Mouse (Mus musculus) ES-E14 (cell line): ENCODE data around the gene Ankrd11. TPM values are rescaled to one million over a fixed set of nuclear protein-coding genes. Genes with fewer than 3 reads are reported as not detected.

Source experiments
- DNase-seq: peaks from one replicate; pipeline ENCODE4 v3.0.0-alpha.2; 2013; ENCODE audit warnings: low read depth, low spot score
- H3K27ac ChIP-seq: 2 replicates; pipeline ENCODE4 v1.5.1; 2012; ENCODE audit warnings: low read depth, mild to moderate bottlenecking, low read length, moderate library complexity, mixed read lengths; ENCODE audit not compliant: poor library complexity, insufficient read depth, severe bottlenecking
- H3K36me3 ChIP-seq: 2 replicates; pipeline ENCODE4 v1.6.1; 2012; ENCODE audit warnings: mild to moderate bottlenecking, low read length, moderate library complexity, mixed read lengths; ENCODE audit not compliant: control insufficient read depth, poor library complexity, insufficient read depth, severe bottlenecking
- H3K4me1 ChIP-seq, 2 experiments: fragments of 150-350 bp in 1 of 2; sonication (generic) in 1 of 2; 2 replicates each; pipeline ENCODE4 v1.6.1; 2012; ENCODE audit warnings: low read length in 2 of 2, mild to moderate bottlenecking in 1 of 2, mixed read lengths in 1 of 2; ENCODE audit not compliant: control insufficient read depth in 2 of 2, insufficient read depth in 2 of 2, poor library complexity in 1 of 2
- H3K4me3 ChIP-seq, 2 experiments: fragments of 150-350 bp in 1 of 2; sonication (generic) in 1 of 2; 2 replicates each; pipeline ENCODE4 v1.5.1; 2012; ENCODE audit warnings: low read length in 2 of 2, low read depth in 1 of 2, mild to moderate bottlenecking in 1 of 2, mixed read lengths in 1 of 2; ENCODE audit not compliant: insufficient read depth in 1 of 2, poor library complexity in 1 of 2, severe bottlenecking in 1 of 2
- H3K9ac ChIP-seq: 2 replicates; pipeline ENCODE4 v1.6.1; 2012; ENCODE audit warnings: low read depth, mild to moderate bottlenecking, low read length, mixed read lengths; ENCODE audit not compliant: poor library complexity, insufficient read depth, severe bottlenecking
- H3K9me3 ChIP-seq: fragments of 150-350 bp; sonication (generic); 2 replicates; pipeline ENCODE4 v1.6.1; 2012; ENCODE audit warnings: low read depth, mild to moderate bottlenecking, low read length; ENCODE audit not compliant: control insufficient read depth, insufficient read depth
- CHD2 ChIP-seq: IDR thresholded peaks from 2 replicates; pipeline ENCODE4 v1.6.1; 2014; ENCODE audit warnings: mild to moderate bottlenecking, low read depth, low read length, inconsistent platforms
- HCFC1 ChIP-seq: IDR thresholded peaks from 2 replicates; pipeline ENCODE4 v1.6.1; 2012; ENCODE audit warnings: low read length, inconsistent platforms, borderline replicate concordance; ENCODE audit not compliant: insufficient read depth
- MAFK ChIP-seq: IDR thresholded peaks from 2 replicates; pipeline ENCODE4 v1.6.1; 2014; ENCODE audit warnings: mild to moderate bottlenecking, low read depth, low read length, inconsistent platforms; ENCODE audit not compliant: insufficient read depth
- ZC3H11A ChIP-seq: IDR thresholded peaks from 2 replicates; pipeline ENCODE4 v1.6.1; 2012; ENCODE audit warnings: low read depth, mild to moderate bottlenecking, inconsistent platforms, low read length, borderline replicate concordance
- ZNF384 ChIP-seq: IDR thresholded peaks from 2 replicates; pipeline ENCODE4 v1.6.1; 2012; ENCODE audit warnings: low read depth, low read length, inconsistent platforms
- in situ Hi-C, 2 experiments: fragments of 600-800 bp; cut with MboI; formaldehyde crosslinking; loops; one replicate each; pipeline ENCODE4 v1.15.1; 2025; ENCODE audit warnings: low sequenced_read_pairs in 2 of 2, inconsistent platforms in 1 of 2; ENCODE audit not compliant: unreplicated experiment in 2 of 2
- total RNA-seq: library from RNA; depleted of rRNA; stranded (reverse); fragments of 300-350 nt; gene quantifications from 2 replicates; pipeline ENCODE4 v1.2.3, GENCODE M21; 2012

The Ankrd11 gene
- total RNA-seq, 1 experiment = 155 TPM

DNA sequence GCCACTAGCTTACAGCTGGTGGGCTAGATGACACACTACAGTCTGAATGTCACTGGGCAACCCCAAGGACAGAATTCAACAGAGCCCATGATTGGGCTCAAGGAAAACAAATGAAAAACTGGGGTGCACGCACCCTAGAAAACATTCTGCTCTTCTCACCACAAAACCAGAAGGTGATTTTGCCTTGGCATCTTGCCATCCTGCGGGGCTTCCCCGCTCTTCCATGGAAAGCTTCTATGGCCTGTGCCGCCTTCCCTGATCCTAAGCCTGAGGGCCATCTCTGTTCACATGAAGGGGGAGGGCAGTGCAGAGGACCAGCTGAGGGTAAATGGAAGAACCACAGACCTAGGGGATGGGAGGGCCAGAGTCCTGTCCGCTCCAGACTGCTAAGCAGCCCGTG lies 174.1 kb downstream of the Ankrd11 start:
- no peak for DNase-seq
- Histone ChIP-seq H3K9me3 (no peaks in the 10 kb centered on the region), H3K36me3 (no peaks in the 10 kb centered on the region), H3K9ac (no peak overlapping the region), H3K4me1 (peaks cover 0 to 11% of the 10 kb centered on the region in 2 experiments; a peak in 2 of 4 replicates), H3K4me3 (no peak overlapping the region), H3K27ac (no peak overlapping the region)
- TF ChIP-seq MAFK (no peak), HCFC1 (no peak), CHD2 (no peak), ZNF384 (no peak), ZC3H11A (no peak)
- in situ Hi-C loops = no loop called here

DNA sequence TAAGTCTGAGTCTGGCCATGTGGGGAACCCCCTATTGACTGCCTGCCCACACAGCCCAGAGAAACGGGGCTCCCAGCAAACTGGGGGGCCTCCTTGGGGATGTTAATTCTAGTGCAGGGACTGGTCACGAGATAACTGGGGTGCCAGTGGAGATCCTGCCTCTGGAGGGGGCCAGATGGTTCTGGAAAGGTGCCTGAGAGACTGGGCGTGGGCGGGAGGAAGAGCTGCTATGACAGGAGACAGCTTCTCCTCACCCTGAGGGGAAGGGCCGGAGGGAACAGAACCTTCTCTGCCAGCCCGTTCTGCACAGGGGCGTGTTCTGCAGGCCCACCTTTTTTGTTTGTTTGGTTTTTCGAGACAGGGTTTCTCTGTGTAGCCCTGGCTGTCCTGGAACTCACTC lies 175.8 kb downstream of the Ankrd11 start:
- no peak overlapping the region for H3K4me3 ChIP-seq
- in situ Hi-C loops = no loop called here
- no peaks in the 10 kb centered on the region for H3K36me3 ChIP-seq
- H3K4me1 ChIP-seq = peaks cover 0 to 5% of the 10 kb centered on the region in 2 experiments; a peak in 2 of 4 replicates
- TF ChIP-seq ZC3H11A = no peak
- H3K27ac ChIP-seq = no peak overlapping the region
- DNase-seq = no peak
- no peak overlapping the region for H3K9ac ChIP-seq
- no peaks in the 10 kb centered on the region for H3K9me3 ChIP-seq

DNA sequence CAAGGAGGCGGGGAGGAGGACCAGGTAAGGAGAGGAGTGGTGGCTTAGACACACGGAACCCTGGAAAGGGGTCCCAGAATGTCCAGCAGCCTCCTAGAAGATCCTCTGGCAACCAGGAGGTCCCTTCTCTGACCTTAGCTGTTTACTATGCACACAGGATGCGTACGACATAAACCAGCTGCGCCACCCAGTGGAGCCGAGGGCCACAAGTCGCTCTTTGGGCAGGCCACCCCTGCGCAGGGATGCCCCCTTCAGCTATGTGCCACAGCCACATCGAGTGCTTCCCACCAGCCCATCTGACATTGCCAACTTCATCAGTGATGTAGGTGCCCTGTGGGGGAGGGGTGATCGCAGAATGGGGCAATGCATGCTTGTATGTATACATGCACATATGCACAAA lies 176.6 kb downstream of the Ankrd11 start:
- in situ Hi-C loops = no loop called here
- DNase-seq = no peak
- peaks cover 0 to 5% of the 10 kb centered on the region in 2 experiments; a peak in 1 of 4 replicates for H3K4me1 ChIP-seq
- no peak overlapping the region for H3K9ac ChIP-seq
- TF ChIP-seq ZNF384 (no peak), MAFK (no peak), CHD2 (no peak), HCFC1 (no peak), ZC3H11A (no peak)
- no peaks in the 10 kb centered on the region for H3K36me3 ChIP-seq
- no peak overlapping the region for H3K4me3 ChIP-seq
- H3K9me3 ChIP-seq = no peaks in the 10 kb centered on the region
- no peak overlapping the region for H3K27ac ChIP-seq

DNA sequence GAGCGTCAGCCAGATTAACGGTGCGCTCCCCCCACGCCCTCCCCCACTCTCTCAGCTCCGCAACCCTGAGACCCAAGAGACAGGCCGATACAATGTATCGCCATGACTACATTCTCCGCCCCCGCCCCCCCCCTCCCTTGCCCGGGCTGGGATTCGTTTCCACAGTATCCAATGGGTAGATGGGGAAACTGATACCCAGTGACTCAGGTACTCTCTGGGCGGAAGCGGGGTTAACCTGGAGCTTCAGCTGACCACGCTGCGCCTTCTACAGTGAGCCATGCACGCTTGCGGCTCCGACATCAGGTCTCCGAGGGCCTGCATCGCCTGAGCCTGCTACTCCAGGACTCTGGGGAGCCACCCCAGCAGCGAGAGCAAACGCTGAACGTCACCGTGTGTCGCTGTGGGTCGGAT lies 177.4 kb downstream of the Ankrd11 start:
- Histone ChIP-seq H3K9me3 (no peaks in the 10 kb centered on the region), H3K27ac (no peak overlapping the region), H3K9ac (no peak overlapping the region), H3K4me1 (peaks cover 0 to under 1% of the 10 kb centered on the region in 2 experiments; a peak in 1 of 4 replicates), H3K36me3 (no peaks in the 10 kb centered on the region), H3K4me3 (no peak overlapping the region)
- TF ChIP-seq ZNF384 = no peak
- TF ChIP-seq HCFC1 = no peak
- TF ChIP-seq MAFK = no peak
- TF ChIP-seq CHD2 = no peak
- TF ChIP-seq ZC3H11A = no peak
- in situ Hi-C loops = no loop called here
- DNase-seq = no peak

DNA sequence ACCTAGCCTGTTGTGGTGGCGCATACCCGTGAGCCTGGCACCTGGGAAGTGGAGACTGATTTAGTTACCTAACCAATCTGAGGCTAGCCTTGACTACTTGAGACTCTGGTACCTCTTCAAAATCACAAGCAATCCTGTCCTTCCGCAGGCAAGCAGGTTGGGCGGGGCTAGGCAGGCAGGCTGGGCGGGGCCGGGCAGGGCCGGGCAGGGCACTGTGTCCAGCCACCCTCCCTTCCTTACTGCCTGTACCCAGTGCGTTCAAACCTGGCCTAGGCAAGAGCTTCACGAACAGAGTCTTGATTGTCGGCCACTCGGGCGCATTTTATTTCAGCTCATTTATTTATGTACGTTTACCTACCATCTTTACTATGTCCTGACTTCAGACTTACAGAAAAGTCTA lies 182.2 kb downstream of the Ankrd11 start:
- H3K4me3 ChIP-seq = no peak overlapping the region
- no peak for TF ChIP-seq ZC3H11A
- no peak for TF ChIP-seq HCFC1
- no peak for TF ChIP-seq ZNF384
- TF ChIP-seq MAFK = no peak
- no peak for TF ChIP-seq CHD2
- in situ Hi-C loops = no loop called here
- no peak for DNase-seq
- H3K27ac ChIP-seq = no peak overlapping the region
- H3K4me1 ChIP-seq = no peaks in the 10 kb centered on the region
- no peaks in the 10 kb centered on the region for H3K9me3 ChIP-seq
- H3K36me3 ChIP-seq = no peaks in the 10 kb centered on the region
- no peak overlapping the region for H3K9ac ChIP-seq
